Mouse (Mus musculus) heart, postnatal 25 days (tissue): Measurements from ENCODE around the gene Auts2. TPM values are rescaled to one million over a fixed set of nuclear protein-coding genes. Genes with fewer than 3 reads are reported as not detected.

Experiments
- DNase-seq: peaks from one replicate; pipeline ENCODE4 v3.0.0; 2022; ENCODE audit warnings: low spot score
- intact Hi-C: fragments of 180-260 bp; cut with DNase I; formaldehyde crosslinking; loops from one replicate; pipeline ENCODE4 v1.15.1; 2025
- total RNA-seq, 2 experiments: library from RNA; stranded (reverse); gene quantifications; 2 replicates each; pipeline ENCODE4 v1.2.3; 2021

The Auts2 gene
- total RNA-seq, 2 experiments from 2014 or later = 33.6 to 43.8 TPM

DNA sequence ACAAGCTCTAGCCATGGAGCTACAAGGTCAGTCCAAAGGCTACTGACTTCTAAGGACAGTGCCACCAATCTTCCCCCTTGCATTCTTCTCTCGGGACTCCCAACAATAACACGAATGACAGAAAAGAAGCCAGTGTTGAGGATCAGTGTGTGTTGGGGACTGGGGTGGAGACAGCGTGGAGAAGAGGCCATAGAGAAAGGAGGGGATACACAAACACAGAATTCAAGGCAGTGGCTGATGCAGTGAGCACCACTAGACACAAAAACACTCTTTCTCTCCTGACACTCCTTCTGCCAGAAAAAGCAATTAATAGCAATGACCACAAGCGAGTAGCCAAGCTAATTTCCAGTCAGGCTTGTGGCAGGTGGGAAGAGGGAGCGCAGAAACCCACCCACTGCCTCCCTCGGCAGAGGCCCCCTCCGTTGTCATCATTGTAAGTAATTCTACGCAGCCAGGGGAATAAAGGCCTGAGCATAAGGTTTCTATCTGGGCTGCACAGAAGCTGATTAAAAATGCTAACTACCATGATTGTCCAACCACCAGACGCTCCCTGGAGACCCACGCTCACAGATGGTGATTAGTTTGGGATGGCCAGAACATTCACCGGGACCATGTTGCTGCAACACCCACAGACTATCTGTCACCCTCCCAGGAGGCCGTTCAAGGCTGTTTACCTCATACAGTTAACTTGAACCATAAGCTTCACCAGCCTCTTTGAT, 862.9 kb downstream of the Auts2 start:
- intact Hi-C loops = no loop called here
- no peak for DNase-seq

DNA sequence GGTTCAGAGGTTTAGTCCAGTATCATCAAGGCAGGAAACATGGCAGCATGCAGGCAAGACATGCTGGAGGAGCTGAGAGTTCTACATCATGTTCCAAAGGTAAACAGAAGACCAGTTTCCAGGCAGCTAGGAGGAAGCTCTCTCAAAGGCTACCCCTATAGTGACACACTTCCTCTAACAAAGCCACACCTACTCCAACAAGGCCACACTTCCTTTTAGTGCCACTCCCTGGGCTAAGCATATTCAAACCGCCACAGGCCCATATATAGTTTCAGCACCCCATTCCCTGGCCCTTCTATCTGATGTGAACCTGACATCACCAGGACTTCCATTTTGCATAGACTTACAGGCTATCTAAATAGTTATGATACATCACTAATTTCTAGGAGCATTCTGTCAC, 863.6 kb downstream of the Auts2 start:
- intact Hi-C loops = no loop called here

DNA sequence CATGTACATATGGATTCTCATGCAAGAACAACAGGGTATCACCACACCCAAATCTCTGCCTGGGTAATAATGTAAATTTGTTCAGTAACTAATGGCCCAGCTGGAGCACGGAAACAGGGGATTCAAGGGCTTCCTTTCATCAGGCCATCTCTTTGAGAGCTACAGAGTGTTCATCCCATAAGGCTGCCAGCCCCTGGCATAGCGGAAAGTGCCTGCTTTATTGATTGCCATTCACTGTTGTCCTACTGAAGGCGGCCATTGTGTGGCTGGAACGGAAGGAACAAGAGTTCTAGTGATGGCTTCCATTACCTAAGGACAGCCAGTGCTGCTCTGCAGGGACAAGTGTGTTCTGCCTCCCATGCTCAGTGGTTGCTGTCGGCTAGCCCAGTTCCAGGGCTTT, 865.6 kb downstream of the Auts2 start:
- DNase-seq = no peak

More for the DNA sequence above, 863.6 kb downstream of the Auts2 start:
- DNase-seq = no peak

DNA sequence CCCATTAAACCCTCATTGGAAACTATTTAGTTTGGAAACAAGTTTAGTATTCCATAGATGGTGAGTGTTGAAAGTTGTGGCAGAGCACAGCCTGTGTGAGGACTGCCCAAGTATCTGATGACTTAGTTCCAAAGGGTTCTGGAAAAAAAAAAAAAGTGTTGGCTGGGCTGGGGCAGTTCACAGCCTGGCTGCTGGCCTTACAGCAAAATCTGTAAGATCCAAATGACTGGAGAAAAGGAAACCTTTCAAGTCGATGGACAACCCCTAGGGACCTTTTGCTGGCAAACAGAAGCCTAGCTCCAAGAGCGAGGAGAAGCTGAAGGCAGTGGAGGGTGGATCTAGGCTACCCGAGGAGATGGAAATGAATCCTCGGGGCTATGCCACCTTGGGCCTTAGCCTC, 869.4 kb downstream of the Auts2 start:
- DNase-seq = peak; percentile 11
- intact Hi-C loops = no loop called here

More for the DNA sequence above, 865.6 kb downstream of the Auts2 start:
- intact Hi-C loops = no loop called here

DNA sequence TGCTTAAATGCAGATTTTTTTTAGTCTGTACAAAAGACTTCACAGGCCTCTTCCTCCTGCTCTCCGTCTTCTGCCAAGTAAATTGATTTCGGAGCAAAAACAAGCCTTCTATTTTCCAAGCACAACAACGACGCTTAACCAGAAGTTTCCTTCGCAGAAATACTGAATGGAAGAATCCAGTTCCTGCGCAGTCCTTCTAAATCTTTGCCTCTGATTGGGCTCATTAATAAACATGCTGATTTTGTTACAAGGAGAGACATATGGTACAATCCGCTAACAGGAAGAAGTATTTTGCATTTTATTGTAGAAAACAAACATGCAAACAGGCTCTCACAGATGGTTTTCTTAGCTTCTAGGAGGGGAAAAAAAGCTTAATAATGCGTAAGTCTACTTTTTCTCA, 878.1 kb downstream of the Auts2 start:
- intact Hi-C loops = no loop called here
- DNase-seq = no peak

DNA sequence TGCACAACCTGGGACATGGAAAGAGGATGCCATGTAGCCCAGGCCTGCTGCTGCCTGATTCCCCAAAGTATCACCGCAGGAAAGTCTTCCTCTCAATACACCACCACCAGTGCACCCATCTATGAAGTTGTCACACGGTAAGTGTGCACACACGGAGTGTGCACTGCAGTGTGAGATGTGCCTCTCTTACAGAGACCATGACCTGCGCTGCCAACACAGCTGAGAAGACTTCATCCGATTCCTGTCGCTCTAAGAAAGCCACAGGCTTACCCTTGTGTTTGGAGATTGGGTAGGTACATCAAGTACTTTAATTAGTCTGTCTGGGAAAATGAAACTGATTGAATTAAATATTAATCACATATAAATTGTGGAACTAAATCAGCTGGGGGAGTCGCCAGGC, 878.5 kb downstream of the Auts2 start:
- DNase-seq = no peak
- intact Hi-C loops = no loop called here

DNA sequence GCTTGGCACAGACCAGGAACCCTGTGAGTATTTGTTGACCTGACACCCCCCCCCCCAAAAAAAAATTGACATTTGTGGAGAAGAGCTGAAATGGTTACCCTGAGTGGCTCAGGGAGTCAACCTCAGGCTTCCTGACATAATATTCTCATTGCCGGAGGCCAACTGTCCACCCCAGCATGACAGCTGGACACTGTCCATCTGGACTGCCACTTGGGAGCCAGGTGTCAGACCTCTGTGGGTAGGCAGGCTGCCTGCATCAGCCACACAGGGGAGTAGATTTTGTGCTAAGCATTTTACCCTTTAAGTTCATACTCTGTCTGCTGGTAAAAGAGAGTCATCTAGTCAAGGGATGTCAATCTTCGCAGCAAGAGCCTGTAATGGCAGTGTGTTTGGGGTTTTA, 880.5 kb downstream of the Auts2 start:
- no peak for DNase-seq
- intact Hi-C loops = no loop called here

DNA sequence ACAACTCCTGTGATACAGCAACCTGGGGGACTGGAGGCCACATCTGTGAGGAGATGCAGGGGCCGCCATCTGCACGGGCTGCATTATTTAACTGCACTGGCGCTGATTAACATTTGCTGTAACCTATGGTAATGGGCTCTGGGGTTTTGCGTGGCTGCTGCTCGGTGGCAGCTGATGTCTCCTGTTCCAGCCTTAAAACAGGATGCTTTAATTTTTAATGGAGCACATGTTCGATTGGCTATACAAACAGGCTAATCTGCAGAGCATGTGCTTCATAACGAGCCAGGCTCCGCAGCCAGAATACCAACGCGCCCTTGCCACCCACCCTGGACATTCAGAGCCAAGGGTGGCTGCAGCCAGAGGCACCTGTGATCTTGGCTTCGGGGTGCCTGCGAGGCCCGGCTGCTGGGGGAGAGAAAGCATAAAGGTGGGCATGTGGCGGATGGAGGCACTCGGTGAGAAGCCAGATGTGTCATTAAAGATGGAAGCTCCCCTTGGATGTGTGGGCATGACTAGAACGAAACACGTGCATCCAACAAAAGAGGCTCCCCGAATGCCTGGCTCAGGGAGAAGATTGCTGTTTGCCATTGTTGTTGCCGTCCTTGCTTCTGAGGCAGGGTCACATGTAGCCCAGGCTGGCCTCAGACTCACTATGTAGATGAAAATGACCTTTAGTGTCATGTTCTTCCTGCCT, 884.2 kb downstream of the Auts2 start:
- intact Hi-C loops = no loop called here

DNA sequence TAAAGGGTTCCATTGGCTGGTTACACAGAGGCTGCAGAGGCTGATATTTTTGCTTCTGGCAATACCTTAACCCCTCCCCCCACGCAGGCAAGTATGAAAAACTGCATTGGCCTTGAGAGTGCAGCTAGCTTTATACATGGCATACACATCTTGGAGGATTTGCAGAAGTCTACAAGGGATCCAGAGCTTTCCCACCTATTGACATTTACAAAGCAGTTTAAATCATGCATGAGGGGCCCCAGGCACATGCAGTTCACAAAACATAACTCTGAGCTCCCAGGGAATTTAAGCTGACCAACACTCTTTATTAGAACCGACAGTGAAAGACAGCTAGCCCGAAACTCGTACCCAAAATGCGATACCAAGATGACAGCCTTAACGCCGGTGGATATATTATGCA, 888.9 kb downstream of the Auts2 start:
- no peak for DNase-seq
- intact Hi-C loops = loop anchor here (5.0 kb wide), 1 partner anchor 77 kb away; no protein-coding TSS in a partner anchor

More for the DNA sequence above, 884.2 kb downstream of the Auts2 start:
- DNase-seq = no peak

DNA sequence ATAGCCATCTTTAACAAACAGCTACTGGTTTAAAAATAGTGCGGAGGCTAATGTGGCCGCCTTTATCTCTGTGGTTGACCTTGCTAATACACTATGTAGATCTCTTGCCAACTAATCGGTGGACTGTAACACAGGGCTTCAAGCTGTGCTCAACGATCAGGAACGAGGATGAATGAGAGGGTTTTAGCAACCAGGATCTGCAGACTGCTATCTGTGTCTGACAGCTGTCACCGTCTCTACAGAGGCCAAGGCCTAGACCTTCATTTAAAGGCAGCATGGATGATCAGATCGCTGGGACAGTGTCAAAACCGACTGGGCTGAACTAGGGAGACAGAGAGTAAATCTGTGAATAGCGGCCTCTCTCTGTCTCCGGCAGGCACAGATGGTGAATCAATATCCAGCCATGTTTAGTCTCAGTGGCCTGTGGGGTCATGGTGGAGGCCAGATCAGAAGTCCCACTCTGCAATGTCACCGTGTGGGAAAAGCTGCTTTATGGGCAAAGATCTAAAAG, 892.7 kb downstream of the Auts2 start:
- no peak for DNase-seq
- intact Hi-C loops = loop anchor here (5.0 kb wide), 1 partner anchor 73 kb away; no protein-coding TSS in a partner anchor

DNA sequence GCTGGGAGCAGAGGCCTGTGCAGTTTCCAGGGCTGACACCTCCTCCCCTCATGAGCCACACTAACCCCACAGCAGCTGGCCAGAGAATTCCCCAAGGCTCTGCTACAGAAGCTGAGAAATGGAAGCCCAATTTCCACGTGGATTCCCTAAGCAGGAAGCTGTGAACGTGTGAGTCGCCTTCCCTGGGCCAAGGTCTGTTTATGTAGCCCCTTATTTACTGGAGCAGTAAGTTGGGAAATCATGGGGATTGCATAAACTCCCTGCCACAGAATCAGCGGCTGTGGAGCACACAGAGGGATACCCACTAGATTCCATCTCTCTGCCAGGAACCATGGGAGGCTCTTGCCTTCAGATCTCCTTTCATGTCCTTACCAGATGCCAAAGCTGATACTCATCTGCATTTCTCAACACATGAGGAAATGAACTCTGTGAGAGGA, 895.4 kb downstream of the Auts2 start:
- intact Hi-C loops = no loop called here
- peak; percentile 27 for DNase-seq

DNA sequence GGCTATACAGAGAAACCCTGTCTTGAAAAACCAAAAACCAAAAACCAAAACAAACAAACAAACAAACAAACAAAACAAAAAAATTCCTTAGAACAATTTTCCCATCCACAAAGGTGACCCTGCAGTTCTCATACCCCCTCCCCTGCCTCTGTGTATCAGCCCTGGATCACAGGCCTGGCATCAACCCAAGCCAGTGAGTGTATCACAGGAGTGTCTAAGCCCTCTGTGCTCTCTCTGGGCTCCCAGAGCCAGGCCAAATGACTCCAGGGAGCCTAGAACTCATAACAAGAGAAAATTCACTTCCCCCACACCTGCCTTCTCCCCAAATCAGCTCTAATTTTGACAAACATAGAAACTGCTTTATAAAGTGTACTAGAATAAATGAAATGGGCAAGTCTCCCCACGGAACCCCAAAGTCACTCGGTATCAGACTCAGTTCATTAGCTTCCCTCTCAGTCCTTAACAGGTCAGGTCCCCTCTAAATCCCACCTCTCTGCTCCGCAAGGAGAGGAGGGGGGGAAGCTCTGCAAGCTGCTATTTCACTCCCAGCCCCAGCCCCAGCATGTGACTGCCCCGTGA, 896.0 kb downstream of the Auts2 start:
- intact Hi-C loops = no loop called here
- DNase-seq = no peak

DNA sequence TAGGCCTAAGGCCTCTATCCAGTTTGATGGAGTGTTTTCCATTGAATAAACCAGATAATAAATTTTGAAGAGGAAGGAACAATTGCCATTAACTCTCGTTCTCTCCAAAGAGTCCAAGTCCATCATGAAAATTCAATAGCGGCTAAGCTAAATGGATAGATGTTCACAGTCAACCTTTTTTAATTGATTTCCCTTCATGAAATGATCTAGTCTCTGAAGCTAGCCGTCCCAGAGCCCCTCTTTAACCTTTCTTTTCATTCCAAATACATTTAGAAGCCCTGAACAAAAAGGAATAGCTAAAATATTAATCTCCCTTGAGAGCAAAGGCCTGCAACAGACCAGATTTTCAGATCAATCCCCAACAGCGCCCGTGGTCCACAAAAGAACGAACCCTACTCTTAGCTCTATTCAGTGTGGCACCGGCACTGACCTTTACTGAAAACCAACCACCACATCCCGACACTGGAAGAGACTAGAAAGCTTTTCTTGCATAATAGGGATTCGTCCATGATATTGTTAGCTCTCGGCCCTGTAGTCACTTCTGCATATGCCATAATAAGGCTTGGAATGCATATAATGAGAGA, 896.9 kb downstream of the Auts2 start:
- intact Hi-C loops = no loop called here
- no peak for DNase-seq

DNA sequence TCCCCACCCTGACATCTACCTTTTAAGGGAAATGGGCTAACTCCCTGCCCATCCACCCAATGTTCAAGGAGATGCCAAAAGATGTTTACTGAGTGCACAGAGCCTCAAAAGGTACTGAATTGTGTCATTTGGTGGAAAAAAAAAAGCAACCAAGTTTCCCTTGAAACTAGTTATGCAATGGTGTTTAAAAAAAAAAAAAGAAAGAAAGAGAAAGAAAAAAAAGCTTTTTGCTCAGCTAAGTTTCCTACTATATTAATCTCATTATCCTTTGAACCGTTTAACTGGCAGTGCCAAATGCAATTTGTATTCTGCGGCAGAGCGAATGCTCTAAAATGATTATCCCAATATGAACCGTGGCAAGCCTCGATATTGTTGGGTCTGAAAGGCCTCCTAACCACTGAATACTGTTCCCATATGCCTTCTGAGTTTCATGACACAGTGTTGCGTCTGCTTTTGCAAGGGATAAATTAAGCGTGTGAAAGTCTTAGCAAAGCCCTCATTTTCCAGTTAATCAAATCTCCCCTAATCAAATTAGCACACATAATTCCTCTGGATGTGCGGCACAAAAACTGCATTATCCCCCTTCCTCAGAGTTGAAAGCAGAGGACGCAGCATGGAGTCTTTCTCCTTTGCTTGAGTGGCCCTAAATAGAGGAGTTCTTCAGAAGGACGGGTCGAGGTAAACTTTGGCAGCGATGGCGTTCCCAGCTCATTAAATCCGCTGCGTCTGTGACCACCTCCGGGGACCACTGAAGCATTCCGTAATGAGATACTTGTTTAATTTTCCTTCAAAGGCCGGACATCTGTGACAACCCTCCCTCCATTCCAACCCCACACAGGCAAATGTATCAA, 897.6 kb downstream of the Auts2 start:
- DNase-seq = no peak
- intact Hi-C loops = no loop called here

DNA sequence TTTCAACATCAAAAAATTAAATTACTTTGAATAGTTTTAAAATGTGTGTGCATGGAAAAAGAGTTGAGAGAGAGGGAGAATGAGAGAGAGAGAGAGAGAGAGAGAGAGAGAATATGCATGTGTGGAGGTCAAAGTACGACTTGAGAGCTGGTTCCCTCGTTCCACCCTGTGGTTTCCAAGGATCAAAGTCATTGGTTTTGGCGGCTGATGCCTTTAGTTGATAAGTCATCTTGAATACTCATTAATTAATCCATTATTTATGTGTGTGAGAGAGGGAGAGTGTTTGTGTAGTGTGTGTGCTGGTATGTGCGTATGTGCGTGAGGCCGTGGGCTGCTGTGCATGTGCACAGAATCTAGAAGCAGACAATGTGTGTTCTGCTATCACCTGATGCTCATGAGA, 898.8 kb downstream of the Auts2 start:
- no peak for DNase-seq
- intact Hi-C loops = loop anchor here (5.0 kb wide), 1 partner anchor 107 kb away; no protein-coding TSS in a partner anchor

DNA sequence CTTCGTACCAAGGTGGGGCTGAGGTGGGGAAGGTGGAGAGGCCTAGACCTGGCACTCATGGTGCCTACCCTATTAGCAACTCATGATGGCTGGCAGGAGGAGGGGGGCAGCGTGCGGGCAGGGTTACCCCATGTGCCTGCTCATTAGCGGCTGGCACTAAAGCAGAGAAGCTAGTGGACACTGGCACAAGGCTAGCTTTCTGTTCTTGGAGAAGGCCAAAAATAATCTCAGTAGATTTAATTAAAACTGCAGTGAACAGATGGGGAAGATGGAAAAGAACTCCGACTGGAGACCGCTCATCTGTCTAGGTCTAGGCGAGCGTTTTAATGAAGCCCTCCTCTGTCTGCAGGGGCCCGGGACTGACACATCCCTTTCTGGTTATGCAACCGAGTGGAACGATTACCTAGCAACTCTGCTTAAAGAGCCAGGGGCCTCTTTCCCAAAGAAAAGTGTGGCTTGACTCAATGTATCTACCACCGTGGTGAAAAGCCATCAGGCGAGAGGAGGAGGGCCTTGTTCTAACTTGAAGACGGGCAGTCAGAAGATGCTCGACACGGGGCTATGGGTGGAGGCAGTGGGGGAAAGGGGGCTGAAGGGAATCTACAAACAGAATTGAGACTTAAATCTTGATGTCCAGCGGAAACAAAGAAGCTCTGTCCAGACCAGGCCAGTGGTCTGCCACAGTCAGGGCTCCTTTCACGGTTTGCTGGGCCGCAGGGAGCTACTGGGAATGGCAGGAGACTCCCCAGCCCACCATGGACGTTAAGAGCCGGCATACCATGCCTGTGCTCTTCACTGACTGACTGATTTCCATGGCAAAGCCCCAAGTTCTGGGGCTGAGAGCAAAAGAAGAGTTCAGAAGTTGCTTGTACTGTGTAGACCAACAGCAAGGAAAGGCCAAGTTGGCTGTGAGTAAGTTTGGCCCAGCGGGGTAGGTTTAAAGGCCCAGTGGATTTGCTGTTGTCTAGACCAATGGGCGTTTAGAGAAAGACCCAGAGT, 899.7 kb downstream of the Auts2 start:
- intact Hi-C loops = loop anchor here (5.0 kb wide), 1 partner anchor 106 kb away; no protein-coding TSS in a partner anchor
- no peak for DNase-seq

DNA sequence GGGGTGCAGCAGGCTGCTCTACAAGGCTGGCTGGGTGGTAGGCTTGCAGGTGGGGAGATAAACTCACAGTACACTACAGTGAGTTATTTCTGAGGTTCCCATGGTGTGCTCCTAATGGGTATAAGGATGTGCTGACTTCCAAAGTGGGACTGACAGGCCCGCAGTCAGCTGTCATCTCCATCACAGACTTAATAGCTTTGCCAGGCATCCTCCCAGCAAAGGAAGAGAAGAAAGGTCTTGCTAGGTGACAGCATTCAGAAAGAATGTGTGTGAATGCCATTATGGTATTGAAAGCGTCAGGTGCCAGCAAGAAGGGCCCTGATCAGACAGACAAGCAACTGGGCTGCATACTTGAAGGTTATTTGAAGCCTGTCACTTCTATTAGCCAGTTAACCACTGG, 900.4 kb downstream of the Auts2 start:
- no peak for DNase-seq
- intact Hi-C loops = loop anchor here (5.0 kb wide), 1 partner anchor 105 kb away; no protein-coding TSS in a partner anchor

DNA sequence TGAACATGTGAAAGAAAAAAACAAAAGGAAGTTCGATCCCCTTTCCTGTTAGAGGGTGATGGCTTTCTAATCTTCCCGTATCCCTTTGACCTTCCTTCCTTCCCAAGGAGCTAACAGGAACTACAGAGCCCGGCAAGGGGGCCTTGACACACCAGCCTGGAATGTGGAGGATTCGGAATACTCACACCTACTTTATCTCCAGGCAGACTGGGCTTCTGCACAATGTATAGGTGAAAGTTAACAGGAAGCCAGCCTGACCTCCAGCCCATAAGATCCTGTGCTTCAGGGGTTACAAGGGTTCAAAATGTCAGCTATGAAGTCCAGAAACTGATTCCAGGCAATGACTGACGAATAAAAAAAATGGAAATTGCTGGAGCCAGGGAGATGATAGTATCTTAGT, 906.7 kb downstream of the Auts2 start:
- intact Hi-C loops = no loop called here
- no peak for DNase-seq
